Mouse (Mus musculus) midbrain, postnatal 0 days (tissue): ENCODE data around the gene Rab22a. TPM values are rescaled to one million over a fixed set of nuclear protein-coding genes. Genes with fewer than 3 reads are reported as not detected.

ENCODE experiments used
- ATAC-seq: fragments of 200-750 bp; cut with Nextera tagmentation; 2 replicates; pipeline ENCODE4 v1.8.0; 2017; ENCODE audit warnings: moderate number of reproducible peaks, mild to moderate bottlenecking, moderate TSS enrichment, moderate library complexity; ENCODE audit not compliant: low FRiP score
- DNase-seq: peaks from one replicate; pipeline ENCODE4 v3.0.0-alpha.2; 2015; ENCODE audit warnings: low spot score
- H3K27ac ChIP-seq: fragments of 300-500 bp; sonication (generic); 2 replicates; pipeline ENCODE4 v1.5.1; 2014; ENCODE audit warnings: low read depth, mild to moderate bottlenecking, low read length, mixed read lengths
- H3K27me3 ChIP-seq: fragments of 300-500 bp; sonication (generic); 2 replicates; pipeline ENCODE4 v1.6.1; 2014; ENCODE audit warnings: low read length, control low read depth, mixed read lengths; ENCODE audit not compliant: insufficient read depth
- H3K36me3 ChIP-seq: fragments of 300-500 bp; sonication (generic); 2 replicates; pipeline ENCODE4 v1.6.1; 2014; ENCODE audit warnings: low read length, control low read depth, mixed read lengths; ENCODE audit not compliant: insufficient read depth
- H3K4me1 ChIP-seq: fragments of 300-500 bp; sonication (generic); 2 replicates; pipeline ENCODE4 v1.6.1; 2014; ENCODE audit warnings: mild to moderate bottlenecking, control low read depth, antibody characterized with exemption, low read length, mixed read lengths; ENCODE audit not compliant: insufficient read depth
- H3K4me2 ChIP-seq: fragments of 300-500 bp; sonication (generic); 2 replicates; pipeline ENCODE4 v1.6.1; 2014; ENCODE audit warnings: low read depth, mild to moderate bottlenecking, low read length, mixed read lengths; ENCODE audit not compliant: poor library complexity, severe bottlenecking
- H3K4me3 ChIP-seq: fragments of 300-500 bp; sonication (generic); 2 replicates; pipeline ENCODE4 v1.5.1; 2014; ENCODE audit warnings: low read depth, mild to moderate bottlenecking, low read length, moderate library complexity
- H3K9ac ChIP-seq: fragments of 300-500 bp; sonication (generic); replicated peaks from 2 replicates; pipeline ENCODE4 v1.6.1; 2014; ENCODE audit warnings: mild to moderate bottlenecking, low read length, moderate library complexity, mixed read lengths; ENCODE audit not compliant: poor library complexity, severe bottlenecking
- H3K9me3 ChIP-seq: fragments of 300-500 bp; sonication (generic); 2 replicates; pipeline ENCODE4 v1.6.1; 2016; ENCODE audit warnings: low read length, control low read depth
- CTCF ChIP-seq: IDR thresholded peaks from 2 replicates; pipeline ENCODE4 v1.5.1; 2016; ENCODE audit warnings: antibody characterized with exemption, mild to moderate bottlenecking
- WGBS: fragments of 180-500 bp; shearing (Covaris S2); extraction: QIAGEN DNeasy Blood & Tissue Kit; methylation state at CpG from one replicate; pipeline ENCODE4 v1.1.7; 2014; 5-methylcytosine and 5-hydroxymethylcytosine counted together
- polyA plus RNA-seq: library from polyadenylated mRNA; unstranded; fragments of >200 nt; fragmentation: Nextera tagmentation; extraction: Ambion mirVana; gene quantifications from 2 replicates; pipeline ENCODE4 v1.2.1, GENCODE M21; 2015
- total RNA-seq: library from RNA; depleted of rRNA; stranded (reverse); fragments of >200 nt; gene quantifications from 2 replicates; pipeline ENCODE4 v1.2.3, GENCODE M21; 2014

The Rab22a gene
- total and polyA plus RNA-seq, 2 experiments from 2014 or later, result 23.7 to 34.7 TPM

- DNase-seq (no peak), ATAC-seq (no peak)
- TF ChIP-seq CTCF, result no peak
- Histone ChIP-seq H3K4me3 (no peak overlapping the region), H3K4me2 (no peak overlapping the region), H3K27me3 (no peaks in the 10 kb centered on the region), H3K9me3 (no peaks in the 10 kb centered on the region), H3K36me3 (peaks cover 12% of the 10 kb centered on the region; the same call in 1 of the 2 replicates), H3K9ac (no peak overlapping the region), H3K4me1 (peaks cover 16% of the 10 kb centered on the region), H3K27ac (no peak overlapping the region)
- 96% methylated on average over 9 of the region's 9 CpGs for WGBS
Observed at GRCm38 (mm10) chr2:173662255-173662950, 2.8 kb downstream of the Rab22a start.

GRCm38 (mm10) chr2:173664736-173665135 lies 5.2 kb downstream of the Rab22a start:
- H3K4me1 ChIP-seq, result peaks cover 8% of the 10 kb centered on the region; the same call in 1 of the 2 replicates
- TF ChIP-seq CTCF, result no peak
- ATAC-seq (no peak), DNase-seq (no peak)
- H3K27me3 ChIP-seq, result no peaks in the 10 kb centered on the region
- no peak overlapping the region for H3K9ac ChIP-seq
- WGBS, result 92% methylated on average over 4 of the region's 4 CpGs
- no peak overlapping the region for H3K27ac ChIP-seq
- H3K9me3 ChIP-seq, result no peaks in the 10 kb centered on the region
- no peak overlapping the region for H3K4me3 ChIP-seq
- H3K36me3 ChIP-seq, result peaks cover 12% of the 10 kb centered on the region; the same call in 1 of the 2 replicates
- no peak overlapping the region for H3K4me2 ChIP-seq

- no peaks in the 10 kb centered on the region for H3K27me3 ChIP-seq
- H3K4me3 ChIP-seq, result no peak overlapping the region
- DNase-seq, result no peak
- no peaks in the 10 kb centered on the region for H3K9me3 ChIP-seq
- peaks cover 12% of the 10 kb centered on the region; the same call in 1 of the 2 replicates for H3K36me3 ChIP-seq
- H3K9ac ChIP-seq, result no peak overlapping the region
- no peak for ATAC-seq
- H3K27ac ChIP-seq, result no peak overlapping the region
- 91% methylated on average over 2 of the region's 2 CpGs for WGBS
- no peak overlapping the region for H3K4me2 ChIP-seq
- TF ChIP-seq CTCF, result no peak
- H3K4me1 ChIP-seq, result peaks cover 7% of the 10 kb centered on the region; the same call in 1 of the 2 replicates
Observed at GRCm38 (mm10) chr2:173665271-173665670, 5.7 kb downstream of the Rab22a start.

GRCm38 (mm10) chr2:173666876-173667275 lies 7.3 kb downstream of the Rab22a start:
- no peak for TF ChIP-seq CTCF
- Histone ChIP-seq H3K4me3 (no peak overlapping the region), H3K4me1 (no peaks in the 10 kb centered on the region), H3K9me3 (no peaks in the 10 kb centered on the region), H3K27me3 (no peaks in the 10 kb centered on the region), H3K4me2 (no peak overlapping the region), H3K36me3 (peaks cover 12% of the 10 kb centered on the region; the same call in 1 of the 2 replicates), H3K27ac (no peak overlapping the region), H3K9ac (no peak overlapping the region)
- WGBS, result 91% methylated on average over 3 of the region's 3 CpGs
- DNase-seq (no peak), ATAC-seq (no peak)

GRCm38 (mm10) chr2:173672328-173672896 lies 12.9 kb downstream of the Rab22a start:
- Histone ChIP-seq H3K4me2 (no peak overlapping the region), H3K27ac (no peak overlapping the region), H3K36me3 (no peaks in the 10 kb centered on the region), H3K4me3 (no peak overlapping the region), H3K9ac (no peak overlapping the region), H3K4me1 (no peaks in the 10 kb centered on the region; the same call in 1 of the 2 replicates), H3K27me3 (no peaks in the 10 kb centered on the region), H3K9me3 (no peaks in the 10 kb centered on the region)
- ATAC-seq (no peak), DNase-seq (no peak)
- no peak for TF ChIP-seq CTCF
- WGBS, result 72% methylated on average over 2 of the region's 2 CpGs

GRCm38 (mm10) chr2:173673469-173673868 lies 13.9 kb downstream of the Rab22a start:
- DNase-seq, result no peak
- H3K4me1 ChIP-seq, result peaks cover under 1% of the 10 kb centered on the region; the same call in 1 of the 2 replicates
- no peak overlapping the region for H3K27ac ChIP-seq
- H3K9ac ChIP-seq, result no peak overlapping the region
- no peak overlapping the region for H3K4me3 ChIP-seq
- H3K27me3 ChIP-seq, result no peaks in the 10 kb centered on the region
- WGBS, result 89% methylated on average over 1 of the region's 1 CpGs
- H3K4me2 ChIP-seq, result no peak overlapping the region
- H3K36me3 ChIP-seq, result no peaks in the 10 kb centered on the region
- TF ChIP-seq CTCF, result no peak
- ATAC-seq, result no peak
- H3K9me3 ChIP-seq, result no peaks in the 10 kb centered on the region
